Mouse (Mus musculus) urinary bladder, adult 18-20 months (tissue): Measurements from ENCODE around the gene Col4a3.
A peak's percentile ranks its signal among the peaks of the same experiment; 100 is the strongest.

ENCODE experiments used
- DNase-seq, 2 experiments: peaks; one replicate each; pipeline ENCODE4 v3.0.0; 2022; ENCODE audit warnings: low spot score in 2 of 2, mixed read lengths in 2 of 2

Col4a3 gene

GRCm38 (mm10) chr1:82586713-82587399, at the start of gene Col4a3, which contains the start of gene Col4a4:
Gene Col4a3, plus strand, starts transcription at chr1:82586921.
Gene Col4a4, minus strand, starts transcription at chr1:82586849.
- peak in 1 of 2 experiments; percentile 15 for DNase-seq

GRCm38 (mm10) chr1:82537848-82538247, 48.9 kb upstream of the Col4a3 start:
- no peak for DNase-seq

- no peak for DNase-seq
Measured at GRCm38 (mm10) chr1:82540056-82540455, 46.7 kb upstream of the Col4a3 start.

GRCm38 (mm10) chr1:82543934-82544333, 42.8 kb upstream of the Col4a3 start:
- DNase-seq = no peak

- no peak for DNase-seq
Measured at GRCm38 (mm10) chr1:82544419-82545185, 42.1 kb upstream of the Col4a3 start.

- DNase-seq = no peak
Measured at GRCm38 (mm10) chr1:82545199-82545960, 41.3 kb upstream of the Col4a3 start.

- no peak for DNase-seq
Measured at GRCm38 (mm10) chr1:82554443-82554850, 32.3 kb upstream of the Col4a3 start.

GRCm38 (mm10) chr1:82554889-82555288, 31.8 kb upstream of the Col4a3 start:
- DNase-seq = no peak

GRCm38 (mm10) chr1:82560223-82560622, 26.5 kb upstream of the Col4a3 start:
- DNase-seq = no peak

- DNase-seq = no peak
Measured at GRCm38 (mm10) chr1:82569405-82569804, 17.3 kb upstream of the Col4a3 start.

- no peak for DNase-seq
Measured at GRCm38 (mm10) chr1:82571758-82572157, 15.0 kb upstream of the Col4a3 start.

- DNase-seq = no peak
Measured at GRCm38 (mm10) chr1:82575681-82576080, 11.0 kb upstream of the Col4a3 start.

- no peak for DNase-seq
Measured at GRCm38 (mm10) chr1:82576182-82576581, 10.5 kb upstream of the Col4a3 start.

- DNase-seq = no peak
Measured at GRCm38 (mm10) chr1:82577339-82577738, 9.4 kb upstream of the Col4a3 start.

- DNase-seq = no peak
Measured at GRCm38 (mm10) chr1:82577915-82578314, 8.8 kb upstream of the Col4a3 start.

GRCm38 (mm10) chr1:82578320-82578719, 8.4 kb upstream of the Col4a3 start:
- no peak for DNase-seq

- DNase-seq = no peak
Measured at GRCm38 (mm10) chr1:82585981-82586380, 740 bp upstream of the Col4a3 start.

- no peak for DNase-seq
Measured at GRCm38 (mm10) chr1:82590266-82590665, 3.5 kb downstream of the Col4a3 start.

GRCm38 (mm10) chr1:82596864-82597596, 10.3 kb downstream of the Col4a3 start:
- DNase-seq = no peak

- no peak for DNase-seq
Measured at GRCm38 (mm10) chr1:82603198-82603950, 16.7 kb downstream of the Col4a3 start.

- no peak for DNase-seq
Measured at GRCm38 (mm10) chr1:82605347-82605746, 18.6 kb downstream of the Col4a3 start.
